Mouse (Mus musculus) heart, adult 2 months (tissue): ENCODE measurements at regions not wholly inside any gene's neighbourhood (a gene's known extent, or its start where the extent isn't known, plus 50 kb on each side); places are given as distances from the start of the nearest gene placed in this dataset.

Experiments
- CTCF ChIP-seq: fragments of 200-600 bp; IDR thresholded peaks from 2 replicates; pipeline ENCODE4 v1.8.1; 2022; ENCODE audit warnings: antibody characterized with exemption, mild to moderate bottlenecking, moderate library complexity
- EP300 ChIP-seq: fragments of 200-500 bp; IDR thresholded peaks from 2 replicates; pipeline ENCODE4 v1.6.1; 2011; ENCODE audit warnings: low read depth, low read length, control low read depth; ENCODE audit not compliant: insufficient read depth
- POLR2A ChIP-seq: fragments of 200-500 bp; IDR thresholded peaks from 2 replicates; pipeline ENCODE4 v1.6.1; 2011; ENCODE audit warnings: mild to moderate bottlenecking, low read depth, low read length, control low read depth; ENCODE audit not compliant: insufficient read depth

- TF ChIP-seq POLR2A: no peak
- no peak for TF ChIP-seq EP300
- TF ChIP-seq CTCF: no peak
Observed at GRCm38 (mm10) chr2:128334757-128335500, 209.1 kb downstream of the Bcl2l11 start.
